Mouse (Mus musculus): ENCODE data around the gene Slc45a3. TPM values are rescaled to one million over a fixed set of nuclear protein-coding genes. Genes with fewer than 3 reads are reported as not detected.

Slc45a3 gene
- polyA plus RNA-seq, 1 experiment from 2014 or later = 6.4 TPM

DNA sequence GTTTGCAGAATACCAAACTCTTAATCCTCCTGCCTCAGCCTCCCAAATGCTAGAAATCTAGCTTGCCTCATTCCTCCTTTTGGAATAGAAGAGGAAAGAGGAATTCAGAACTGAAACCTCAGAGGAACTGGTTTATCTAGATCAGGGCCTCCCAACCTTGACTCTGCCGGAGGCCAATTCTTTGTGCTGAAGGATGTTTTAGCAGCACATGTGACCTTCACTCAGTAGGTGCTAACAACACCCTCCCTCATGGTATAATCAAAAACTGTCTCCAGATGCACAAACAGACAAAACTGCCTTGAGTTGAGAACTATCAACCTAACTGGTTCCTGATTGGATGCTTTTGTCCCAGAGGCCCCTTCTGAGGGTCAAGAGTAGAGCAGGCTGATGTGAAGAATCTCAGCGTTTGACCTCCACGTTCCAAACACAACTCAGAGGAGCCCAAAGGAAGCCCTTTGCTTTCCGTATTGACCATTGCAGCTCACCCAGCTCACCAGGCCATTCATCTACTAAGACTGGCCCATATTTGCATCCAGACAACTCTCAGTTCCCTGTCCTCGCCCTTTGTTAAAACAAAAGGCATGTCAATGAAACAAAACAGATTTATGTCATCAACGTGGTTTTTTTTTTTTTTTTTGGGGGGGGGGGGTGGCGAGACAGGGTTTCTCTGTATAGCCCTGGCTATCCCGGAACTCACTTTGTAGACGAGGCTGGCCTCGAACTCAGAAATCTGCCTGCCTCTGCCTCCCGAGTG lies 16.1 kb upstream of the Slc45a3 start:
- WGBS = 82% methylated on average over 11 of the region's 11 CpGs
- H3K4me3 ChIP-seq = no peak overlapping the region
- no peaks in the 10 kb centered on the region for H3K36me3 ChIP-seq
- H3K9ac ChIP-seq = no peak overlapping the region
- no peaks in the 10 kb centered on the region for H3K9me3 ChIP-seq (replicated peaks)
- peaks cover 6% of the 10 kb centered on the region for H3K4me1 ChIP-seq
- no peaks in the 10 kb centered on the region for H3K27me3 ChIP-seq
- H3K27ac ChIP-seq = no peak overlapping the region
- no peak overlapping the region for H3K4me2 ChIP-seq (replicated peaks)
- ATAC-seq (ENCODE audit: low FRiP score) = no peak

DNA sequence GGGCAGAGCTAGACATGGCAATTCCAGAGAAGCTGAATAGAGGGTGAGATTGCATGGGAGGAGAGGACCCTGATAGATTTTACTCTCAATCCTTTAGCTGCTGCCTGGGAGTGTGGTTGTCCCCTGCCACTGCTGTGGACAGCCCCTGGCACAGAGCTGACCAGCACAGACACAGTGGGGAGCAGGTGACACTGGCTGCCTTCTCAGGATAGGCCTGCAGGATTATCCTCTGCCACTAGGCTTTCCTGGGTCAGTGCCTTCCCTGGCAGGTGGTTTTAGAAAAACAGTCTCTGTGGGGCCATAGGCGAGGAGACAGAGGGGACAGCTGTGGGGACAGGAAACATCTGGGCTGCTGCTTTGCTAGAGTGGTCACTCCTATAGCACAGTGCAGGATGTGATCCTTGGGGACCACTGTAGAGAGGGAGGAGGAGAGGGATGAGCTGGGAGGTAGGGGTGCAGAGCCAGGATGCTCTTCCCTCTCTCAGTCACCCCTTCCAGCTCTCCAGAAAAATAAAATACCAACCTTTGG lies 14.7 kb upstream of the Slc45a3 start:
- H3K27me3 ChIP-seq = no peaks in the 10 kb centered on the region
- no peaks in the 10 kb centered on the region for H3K9me3 ChIP-seq (replicated peaks)
- H3K4me1 ChIP-seq = peaks cover 6% of the 10 kb centered on the region
- H3K4me2 ChIP-seq (replicated peaks) = no peak overlapping the region
- H3K36me3 ChIP-seq = no peaks in the 10 kb centered on the region
- no peak overlapping the region for H3K9ac ChIP-seq
- 43% methylated on average over 1 of the region's 1 CpGs for WGBS
- H3K27ac ChIP-seq = no peak overlapping the region
- no peak overlapping the region for H3K4me3 ChIP-seq
- 0 out of 2 replicates have a peak, but pooled peaks have one; percentile 50 for ATAC-seq (ENCODE audit: low FRiP score)

DNA sequence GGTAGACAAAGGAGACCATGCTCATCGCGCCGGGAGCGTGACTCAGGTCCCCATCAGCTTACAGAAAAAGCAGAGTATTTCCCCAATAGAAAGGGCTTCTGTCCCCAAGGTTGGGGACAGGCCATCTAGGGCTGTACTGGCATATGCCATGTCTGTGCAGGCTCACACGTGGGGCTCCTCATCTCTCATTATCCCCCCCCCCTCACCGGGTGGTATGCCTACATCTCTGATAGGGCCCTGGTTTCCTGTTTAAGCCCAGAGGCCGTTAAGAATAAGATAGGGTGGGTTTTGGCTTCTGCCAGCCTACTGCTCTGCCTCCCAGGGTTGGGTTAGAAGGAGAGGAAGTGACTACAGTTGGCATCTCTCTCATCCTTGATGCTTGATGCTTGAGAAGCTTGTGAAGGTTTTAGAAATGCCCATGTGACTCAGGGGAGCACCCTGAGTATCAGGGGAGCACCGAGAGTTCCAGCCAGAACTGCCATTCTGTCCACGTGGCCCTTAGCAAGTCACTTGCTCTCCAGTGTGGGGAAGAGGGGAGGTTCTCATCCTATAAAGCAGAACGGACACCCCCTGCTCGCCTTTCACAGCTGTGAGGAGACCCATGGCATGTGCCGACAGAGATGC lies 8.4 kb upstream of the Slc45a3 start:
- WGBS = 87% methylated on average over 12 of the region's 12 CpGs
- no peak overlapping the region for H3K4me3 ChIP-seq
- H3K27ac ChIP-seq = no peak overlapping the region
- H3K9ac ChIP-seq = no peak overlapping the region
- H3K4me1 ChIP-seq = no peaks in the 10 kb centered on the region
- H3K36me3 ChIP-seq = no peaks in the 10 kb centered on the region
- H3K27me3 ChIP-seq = no peaks in the 10 kb centered on the region
- no peaks in the 10 kb centered on the region for H3K9me3 ChIP-seq (replicated peaks)
- H3K4me2 ChIP-seq (replicated peaks) = no peak overlapping the region
- no peak for ATAC-seq (ENCODE audit: low FRiP score)

DNA sequence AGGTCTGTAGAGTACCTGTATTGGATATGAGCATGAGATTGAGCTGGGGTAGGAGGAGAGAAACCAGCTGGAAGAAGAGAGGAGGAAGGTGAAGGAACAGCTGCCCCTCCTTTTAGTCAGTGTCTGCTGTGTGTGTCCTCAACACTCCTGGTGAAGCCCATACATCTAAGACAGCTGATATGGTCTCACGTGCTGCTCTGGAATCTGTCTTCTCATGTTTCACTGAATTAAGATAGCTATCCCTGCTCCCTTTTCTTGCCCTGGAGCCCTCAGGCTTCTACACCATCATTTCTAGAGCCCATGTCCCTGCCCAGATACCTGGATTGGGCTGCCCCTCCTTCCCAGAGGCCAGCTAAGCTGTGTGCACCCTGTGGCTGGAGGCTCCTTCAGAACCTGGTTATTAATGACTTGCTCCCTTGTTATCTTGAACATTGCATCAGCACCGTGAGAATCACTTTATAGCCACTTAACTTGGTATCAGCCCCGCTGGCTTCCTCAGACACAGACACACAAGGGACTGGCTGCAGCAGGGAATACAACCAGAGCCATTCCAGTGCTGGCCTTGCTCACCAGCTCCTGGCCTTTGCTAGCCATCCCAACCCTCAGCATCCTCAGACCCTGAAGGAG lies 7.5 kb upstream of the Slc45a3 start:
- no peak overlapping the region for H3K27ac ChIP-seq
- no peaks in the 10 kb centered on the region for H3K9me3 ChIP-seq (replicated peaks)
- no peak overlapping the region for H3K4me2 ChIP-seq (replicated peaks)
- peaks cover under 1% of the 10 kb centered on the region for H3K27me3 ChIP-seq
- H3K4me3 ChIP-seq = no peak overlapping the region
- H3K4me1 ChIP-seq = no peaks in the 10 kb centered on the region
- WGBS = 66% methylated on average over 3 of the region's 3 CpGs
- H3K9ac ChIP-seq = no peak overlapping the region
- H3K36me3 ChIP-seq = no peaks in the 10 kb centered on the region
- ATAC-seq (ENCODE audit: low FRiP score) = no peak

DNA sequence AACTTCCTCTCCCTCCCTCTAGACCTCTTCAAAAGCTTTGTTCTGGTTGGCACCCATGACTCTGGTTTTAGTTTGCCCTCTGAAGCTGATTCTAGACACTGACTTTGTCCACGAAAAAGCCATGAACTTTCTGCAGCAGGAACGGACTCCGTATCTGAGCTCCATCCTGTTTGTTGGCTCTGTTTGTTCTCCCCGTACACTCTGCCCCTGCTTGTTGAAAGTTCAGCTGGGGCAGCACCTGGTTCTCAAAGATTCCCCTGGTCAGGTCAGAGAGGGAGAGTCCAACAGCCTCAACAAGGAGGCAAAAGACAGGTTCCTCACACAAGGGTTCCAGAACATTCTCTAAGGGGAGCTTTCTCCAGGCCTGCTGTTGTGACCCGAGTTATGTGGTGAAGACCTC lies 5.4 kb upstream of the Slc45a3 start:
- Histone ChIP-seq H3K9ac (no peak overlapping the region), H3K27me3 (peaks cover 9% of the 10 kb centered on the region), H3K4me3 (no peak overlapping the region), H3K4me1 (peaks cover 1% of the 10 kb centered on the region; the same call in 1 of the 2 replicates), H3K36me3 (no peaks in the 10 kb centered on the region), H3K27ac (no peak overlapping the region), H3K4me2 (replicated peaks) (no peak overlapping the region), H3K9me3 (replicated peaks) (no peaks in the 10 kb centered on the region)
- ATAC-seq (ENCODE audit: low FRiP score) = no peak
- 74% methylated on average over 5 of the region's 5 CpGs for WGBS

DNA sequence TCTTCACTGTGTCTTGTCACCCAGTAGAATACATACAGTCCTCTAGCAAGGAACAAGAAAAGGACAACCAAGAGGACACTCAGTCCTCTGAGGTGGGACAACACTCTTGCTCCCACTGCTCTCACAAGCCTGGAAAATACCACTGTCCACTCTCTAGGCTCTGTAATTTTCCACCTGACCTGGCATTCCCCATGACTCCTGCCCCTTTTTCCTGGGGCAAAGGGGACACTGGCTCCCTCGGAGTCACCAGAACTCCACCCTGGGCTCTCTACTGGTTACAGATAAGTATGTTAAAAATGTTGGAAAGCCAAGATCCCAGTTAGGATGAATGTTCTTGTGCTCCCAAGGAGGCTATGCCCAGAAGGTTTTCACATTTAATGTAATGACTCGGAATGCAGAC lies 1.8 kb upstream of the Slc45a3 start:
- WGBS = 54% methylated on average over 2 of the region's 2 CpGs
- no peaks in the 10 kb centered on the region for H3K9me3 ChIP-seq (replicated peaks)
- no peak overlapping the region for H3K9ac ChIP-seq
- H3K4me3 ChIP-seq = no peak overlapping the region
- peaks cover 31% of the 10 kb centered on the region for H3K27me3 ChIP-seq
- H3K36me3 ChIP-seq = no peaks in the 10 kb centered on the region
- no peak overlapping the region for H3K4me2 ChIP-seq (replicated peaks)
- ATAC-seq (ENCODE audit: low FRiP score) = no peak
- no peak overlapping the region for H3K27ac ChIP-seq
- H3K4me1 ChIP-seq = peaks cover 15% of the 10 kb centered on the region

DNA sequence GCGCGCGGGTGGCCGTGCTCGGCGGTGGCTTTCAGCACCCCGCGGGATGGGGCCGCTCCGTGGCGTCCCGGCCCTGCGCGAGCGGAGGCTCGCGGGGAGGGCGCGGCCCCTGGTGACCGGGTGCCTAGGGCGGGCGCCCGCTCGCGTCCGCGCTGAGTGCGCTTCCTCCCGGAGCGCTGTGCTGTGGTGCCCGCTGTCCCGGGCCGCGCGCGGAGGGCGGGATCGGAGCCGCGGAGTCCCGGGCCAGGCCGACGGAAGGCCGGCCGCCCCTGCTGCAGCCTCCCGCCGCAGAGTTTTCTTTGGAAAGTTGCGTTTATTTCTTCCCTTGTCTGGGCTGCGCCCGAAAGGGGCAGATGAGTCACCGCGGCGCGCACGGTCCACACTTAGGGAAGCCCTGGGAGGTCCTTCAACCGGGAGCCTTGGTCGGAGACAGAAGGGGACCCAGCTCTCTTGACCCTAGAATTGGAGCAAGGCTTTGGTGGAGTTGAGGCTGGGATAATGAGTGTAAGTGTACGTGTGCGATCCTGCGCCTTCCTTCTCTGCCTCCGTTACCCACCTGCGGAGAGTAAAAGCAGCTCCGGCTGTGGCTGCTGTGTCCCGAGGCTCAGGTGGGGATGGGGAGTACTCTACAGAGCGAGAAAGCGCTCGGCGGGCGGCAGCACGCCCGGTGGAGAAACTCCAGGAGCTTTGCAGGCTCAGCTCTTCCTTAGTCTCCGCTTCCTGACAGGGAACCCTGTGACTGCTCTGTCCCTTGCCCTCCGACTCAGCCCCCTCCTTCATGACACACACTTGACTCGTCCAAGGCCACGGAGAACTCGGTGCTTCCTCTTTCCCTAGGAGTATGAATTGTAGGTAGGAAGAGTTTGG lies 551 bp downstream of the Slc45a3 start:
- 1% methylated on average over 76 of the region's 76 CpGs for WGBS
- H3K27me3 ChIP-seq = peaks cover 31% of the 10 kb centered on the region
- no peaks in the 10 kb centered on the region for H3K36me3 ChIP-seq
- peaks cover 19% of the 10 kb centered on the region for H3K4me1 ChIP-seq
- no peaks in the 10 kb centered on the region for H3K9me3 ChIP-seq (replicated peaks)
- H3K4me3 ChIP-seq = peak overlapping the region; percentile 56
- peak overlapping the region; percentile 69 for H3K9ac ChIP-seq
- H3K27ac ChIP-seq = no peak overlapping the region
- peak overlapping the region; percentile 90 for H3K4me2 ChIP-seq (replicated peaks)
- peak; percentile 78 for ATAC-seq (ENCODE audit: low FRiP score)

DNA sequence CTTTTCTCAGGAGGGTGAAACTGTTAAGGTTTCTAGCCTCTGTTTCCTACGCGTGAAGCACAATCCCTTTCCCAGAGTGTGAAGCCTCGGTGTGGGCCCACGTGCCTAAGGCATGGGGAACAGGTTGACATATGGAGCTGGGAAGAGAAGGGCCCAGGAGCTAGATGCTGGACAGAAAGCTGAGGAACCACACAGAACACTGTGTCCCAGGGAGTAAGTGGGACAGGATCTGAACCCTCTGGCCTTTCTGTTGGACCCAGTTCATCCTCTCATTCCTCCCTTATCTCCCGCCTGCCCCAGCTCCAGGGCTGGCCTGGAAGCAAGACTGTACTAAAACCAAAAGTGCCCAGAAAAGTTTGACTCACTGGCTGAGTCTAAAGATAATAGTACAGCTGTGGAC lies 1.3 kb downstream of the Slc45a3 start:
- ATAC-seq (ENCODE audit: low FRiP score) = no peak
- Histone ChIP-seq H3K27me3 (peaks cover 31% of the 10 kb centered on the region), H3K36me3 (no peaks in the 10 kb centered on the region), H3K9ac (no peak overlapping the region), H3K9me3 (replicated peaks) (no peaks in the 10 kb centered on the region), H3K4me2 (replicated peaks) (peak overlapping the region; percentile 90), H3K27ac (no peak overlapping the region), H3K4me1 (peaks cover 19% of the 10 kb centered on the region), H3K4me3 (peak overlapping the region; percentile 56)
- WGBS = 23% methylated on average over 5 of the region's 5 CpGs

DNA sequence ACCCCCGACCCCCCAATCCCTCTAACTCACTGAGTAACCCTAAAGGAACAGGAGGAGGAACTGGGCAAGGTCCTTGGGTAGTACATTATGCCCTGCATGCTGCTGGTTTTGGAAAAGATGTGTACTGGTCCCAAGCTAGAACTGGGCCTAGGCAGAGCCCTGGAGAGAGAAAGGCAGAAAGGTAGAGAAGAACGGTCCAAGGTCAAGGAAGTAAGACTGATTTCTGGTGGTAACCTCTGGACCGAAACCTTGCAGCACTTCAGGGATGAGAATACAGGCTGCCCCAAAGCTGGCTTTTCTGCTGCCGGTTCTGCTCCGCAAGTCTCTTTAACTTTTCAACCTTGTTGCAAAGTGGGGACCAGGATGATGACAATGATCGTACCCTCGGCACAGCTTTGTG lies 1.8 kb downstream of the Slc45a3 start:
- no peak overlapping the region for H3K9ac ChIP-seq
- peaks cover 31% of the 10 kb centered on the region for H3K27me3 ChIP-seq
- 75% methylated on average over 7 of the region's 7 CpGs for WGBS
- H3K27ac ChIP-seq = no peak overlapping the region
- H3K36me3 ChIP-seq = no peaks in the 10 kb centered on the region
- ATAC-seq (ENCODE audit: low FRiP score) = no peak
- no peak overlapping the region for H3K4me3 ChIP-seq
- peaks cover 19% of the 10 kb centered on the region for H3K4me1 ChIP-seq
- H3K9me3 ChIP-seq (replicated peaks) = no peaks in the 10 kb centered on the region
- peak overlapping the region; percentile 90; the same call in 1 of the 2 replicates for H3K4me2 ChIP-seq (replicated peaks)

DNA sequence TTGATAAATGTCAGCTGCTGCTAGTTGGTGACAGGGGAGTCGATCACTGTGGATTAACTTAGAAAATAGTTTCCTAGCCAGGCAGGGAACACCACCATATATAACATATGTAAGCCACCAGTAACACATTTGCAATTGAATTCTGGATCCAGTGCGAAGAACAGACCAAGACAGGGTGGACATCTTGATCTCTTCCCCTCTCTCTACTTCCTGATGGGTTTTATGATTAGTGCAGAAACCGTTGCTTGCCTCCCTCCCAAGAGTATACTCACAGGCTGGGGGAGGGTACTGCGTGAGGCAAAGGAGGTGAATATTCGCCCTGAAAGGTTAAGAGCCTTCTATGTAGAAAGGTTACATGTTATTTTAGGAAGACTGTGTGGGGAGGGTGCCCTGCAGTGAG lies 3.1 kb downstream of the Slc45a3 start:
- no peak overlapping the region for H3K4me3 ChIP-seq
- no peak overlapping the region for H3K4me2 ChIP-seq (replicated peaks)
- H3K36me3 ChIP-seq = no peaks in the 10 kb centered on the region
- WGBS = 43% methylated on average over 5 of the region's 5 CpGs
- no peak overlapping the region for H3K27ac ChIP-seq
- H3K4me1 ChIP-seq = peaks cover 26% of the 10 kb centered on the region
- no peak for ATAC-seq (ENCODE audit: low FRiP score)
- H3K9me3 ChIP-seq (replicated peaks) = no peaks in the 10 kb centered on the region
- peaks cover 26% of the 10 kb centered on the region for H3K27me3 ChIP-seq
- no peak overlapping the region for H3K9ac ChIP-seq

DNA sequence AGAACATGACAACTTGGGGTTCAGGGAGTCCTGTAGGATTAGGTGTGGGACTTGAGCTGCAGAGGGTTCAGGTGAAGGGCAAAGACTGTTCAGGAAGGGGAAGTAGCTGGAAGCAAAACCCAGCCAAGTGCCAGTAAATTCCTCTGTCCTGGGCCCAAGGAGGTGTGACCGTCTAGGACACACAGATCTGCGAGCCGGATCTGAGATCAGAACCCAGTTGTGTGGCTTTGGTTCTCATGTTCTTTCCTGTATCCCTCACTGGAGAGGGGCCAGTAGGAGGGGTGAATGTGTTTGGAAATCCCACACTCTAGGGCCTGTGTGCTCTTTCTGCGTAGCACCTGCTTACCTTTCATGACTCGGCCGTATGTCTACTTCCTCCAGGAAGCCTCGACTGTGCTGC lies 4.6 kb downstream of the Slc45a3 start:
- no peak overlapping the region for H3K4me2 ChIP-seq (replicated peaks)
- 76% methylated on average over 7 of the region's 7 CpGs for WGBS
- ATAC-seq (ENCODE audit: low FRiP score) = no peak

DNA sequence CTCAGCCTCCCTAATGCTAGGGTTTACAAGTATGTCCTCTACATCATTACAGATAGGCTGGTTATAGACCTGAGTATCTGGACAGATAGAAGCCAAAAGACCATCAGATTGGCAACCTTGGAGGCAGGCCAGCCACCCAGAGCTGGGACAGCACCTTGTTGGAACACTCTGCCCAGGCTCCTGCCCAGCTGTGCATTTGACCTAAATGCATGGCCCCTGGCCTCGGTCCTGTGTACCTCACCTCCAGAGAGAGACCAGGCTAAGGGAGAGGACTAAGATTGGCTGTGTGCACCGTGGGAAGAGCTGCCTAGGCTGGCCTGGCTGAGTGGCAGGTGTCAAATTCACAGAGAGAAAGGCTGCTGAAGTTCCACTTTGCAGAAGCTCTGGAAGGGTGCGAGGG lies 5.8 kb downstream of the Slc45a3 start:
- no peak overlapping the region for H3K27ac ChIP-seq
- ATAC-seq (ENCODE audit: low FRiP score) = no peak
- H3K9me3 ChIP-seq (replicated peaks) = no peaks in the 10 kb centered on the region
- H3K9ac ChIP-seq = no peak overlapping the region
- H3K4me3 ChIP-seq = no peak overlapping the region
- H3K4me1 ChIP-seq = peaks cover 48% of the 10 kb centered on the region
- H3K4me2 ChIP-seq (replicated peaks) = no peak overlapping the region
- no peaks in the 10 kb centered on the region for H3K36me3 ChIP-seq
- 32% methylated on average over 3 of the region's 3 CpGs for WGBS
- peaks cover 15% of the 10 kb centered on the region for H3K27me3 ChIP-seq

More for the DNA sequence above, 4.6 kb downstream of the Slc45a3 start:
- H3K27ac ChIP-seq = no peak overlapping the region
- H3K9ac ChIP-seq = no peak overlapping the region
- peaks cover 41% of the 10 kb centered on the region for H3K4me1 ChIP-seq
- H3K9me3 ChIP-seq (replicated peaks) = no peaks in the 10 kb centered on the region
- H3K27me3 ChIP-seq = peaks cover 22% of the 10 kb centered on the region
- H3K36me3 ChIP-seq = no peaks in the 10 kb centered on the region
- no peak overlapping the region for H3K4me3 ChIP-seq
